Mouse (Mus musculus) megakaryocyte, embryonic 14.5 days (primary cell): ENCODE data around the gene Olfr924. TPM values are rescaled to one million over a fixed set of nuclear protein-coding genes. Genes with fewer than 3 reads are reported as not detected.
"Not testable (repeated sequence)": the region's sequence is repeated elsewhere in the genome, so short reads cannot be mapped to it uniquely, and the experiment has no call there.

Experiments
- H3K27me3 ChIP-seq: replicated peaks from 2 replicates; pipeline ENCODE3; 2012; ENCODE audit warnings: inconsistent platforms
- H3K36me3 ChIP-seq: replicated peaks from 2 replicates; pipeline ENCODE3; 2012; ENCODE audit warnings: low read length, inconsistent platforms, mixed read lengths
- H3K4me1 ChIP-seq: 2 replicates; pipeline ENCODE4 v1.6.1; 2012; ENCODE audit warnings: inconsistent platforms
- H3K4me3 ChIP-seq: replicated peaks from 2 replicates; pipeline ENCODE3; 2012; ENCODE audit warnings: moderate library complexity, mild to moderate bottlenecking, inconsistent platforms
- H3K9me3 ChIP-seq: 2 replicates; pipeline ENCODE4 v1.6.1; 2012; ENCODE audit warnings: inconsistent platforms
- FLI1 ChIP-seq: IDR thresholded peaks from 2 replicates; pipeline ENCODE4 v1.6.1; 2012; ENCODE audit warnings: low read length, inconsistent platforms, mixed read lengths
- GATA1 ChIP-seq: IDR thresholded peaks from 3 replicates; pipeline ENCODE4 v1.6.1; 2012; ENCODE audit warnings: mixed read lengths, low read length, inconsistent platforms, borderline replicate concordance
- polyA plus RNA-seq: library from polyadenylated mRNA; stranded (reverse); fragments of >175 nt; gene quantifications from 2 replicates; pipeline ENCODE4 v1.2.3, GENCODE M21; 2012; ENCODE audit warnings: low replicate concordance; ENCODE audit not compliant: insufficient read depth

Olfr924 gene
- polyA plus RNA-seq: not detected in 2 replicates

DNA sequence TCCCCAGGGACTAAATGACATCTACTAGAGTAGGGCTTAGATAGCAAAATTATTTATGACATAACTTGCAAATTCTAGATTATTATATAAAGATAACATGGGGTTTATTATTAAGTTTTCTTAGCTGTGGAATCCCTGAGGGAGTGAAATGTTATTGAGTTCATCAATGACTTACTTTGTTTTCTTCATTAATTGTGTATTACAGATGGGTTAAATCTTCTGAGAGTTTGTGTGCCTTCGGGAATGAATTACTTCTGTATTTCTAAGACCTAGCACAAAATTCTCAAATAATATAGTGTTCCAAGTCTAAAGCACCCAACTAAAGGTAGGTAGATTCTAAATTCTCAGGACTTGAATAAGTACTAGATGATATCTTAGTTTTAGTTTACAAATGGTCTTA is at the start of gene Olfr924:
Gene Olfr924 (plus strand): TSS at position 301 of the 400 bp plus-strand sequence.
- Histone ChIP-seq H3K27me3 (no peaks in the 10 kb centered on the region), H3K4me3 (no peak within 1 kb of the TSS), H3K36me3 (no peaks in the 10 kb centered on the region), H3K4me1 (no peaks in the 10 kb centered on the region), H3K9me3 (no peaks in the 10 kb centered on the region)
- TF ChIP-seq GATA1: no peak
- TF ChIP-seq FLI1: no peak

DNA sequence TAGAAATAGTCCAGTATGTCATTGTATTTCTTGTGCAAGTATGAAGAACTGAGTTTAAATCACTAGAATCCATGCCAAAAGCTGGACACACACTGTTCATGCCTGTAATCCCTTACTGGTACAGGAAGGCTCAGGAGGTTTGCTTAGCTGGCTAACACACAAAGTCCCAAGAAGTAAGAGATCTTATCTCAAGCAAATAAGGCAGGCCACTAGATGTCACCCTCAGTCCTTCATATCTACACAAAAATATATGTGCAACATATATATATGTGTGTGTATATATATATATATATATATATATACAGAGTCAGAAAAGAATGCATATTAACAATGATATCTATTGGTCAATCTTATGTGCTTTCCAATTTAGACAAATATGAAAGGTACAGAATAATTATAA is 38.6 kb upstream of the Olfr924 start:
- Histone ChIP-seq H3K36me3 (no peaks in the 10 kb centered on the region), H3K4me3 (no peak overlapping the region), H3K27me3 (no peaks in the 10 kb centered on the region), H3K9me3 (no peaks in the 10 kb centered on the region), H3K4me1 (no peaks in the 10 kb centered on the region)
- TF ChIP-seq FLI1 (no peak), GATA1 (no peak)

DNA sequence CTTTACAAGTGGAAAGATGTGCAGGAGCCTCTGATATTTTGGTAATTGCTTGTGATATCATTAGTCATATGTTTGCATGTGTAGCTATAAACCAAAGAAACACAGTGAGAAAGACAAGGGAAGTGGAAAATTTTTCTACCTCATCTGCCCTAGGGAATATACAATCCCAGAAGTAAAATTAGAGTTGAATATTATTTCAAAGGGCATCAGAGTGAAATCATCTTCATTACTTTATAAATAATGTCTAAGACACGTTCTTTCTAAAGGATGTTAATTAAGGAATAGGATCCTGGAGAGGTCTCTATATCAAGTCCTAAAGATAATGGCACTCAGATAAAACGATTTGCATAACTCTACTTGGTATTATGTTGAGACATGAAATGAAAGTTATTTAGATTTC is 29.9 kb upstream of the Olfr924 start, which contains the start of gene Olfr922:
Gene Olfr922 (plus strand): TSS at position 301 of the 400 bp plus-strand sequence.
- TF ChIP-seq GATA1: no peak
- no peak for TF ChIP-seq FLI1
- Histone ChIP-seq H3K4me3 (no peak within 1 kb of the TSS), H3K4me1 (no peaks in the 10 kb centered on the region), H3K9me3 (0 out of 2 replicates have a peak, but pooled peaks cover 5% of the 10 kb centered on the region), H3K36me3 (no peaks in the 10 kb centered on the region), H3K27me3 (no peaks in the 10 kb centered on the region)

DNA sequence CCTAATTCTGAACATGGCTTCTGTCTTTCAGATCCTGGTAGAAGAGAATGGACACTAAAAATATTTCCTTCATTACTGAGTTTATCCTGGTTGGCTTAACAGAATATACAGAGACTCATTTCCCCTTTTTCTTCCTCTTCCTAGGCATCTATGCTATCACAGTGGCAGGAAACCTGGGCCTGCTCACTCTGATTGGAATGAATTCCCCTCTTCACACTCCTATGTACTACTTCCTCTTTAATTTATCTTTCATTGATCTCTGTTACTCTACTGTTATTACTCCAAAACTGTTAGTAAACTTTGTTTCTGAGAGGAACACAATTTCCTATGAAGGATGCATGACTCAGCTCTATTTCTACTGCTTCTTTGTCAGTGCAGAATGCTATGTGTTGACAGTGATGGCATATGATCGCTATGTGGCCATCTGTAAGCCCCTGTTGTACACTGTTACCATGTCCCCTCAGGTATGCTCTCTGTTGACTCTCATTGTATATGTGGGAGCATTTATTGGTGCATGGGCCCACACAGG is 28.7 kb upstream of the Olfr924 start:
- TF ChIP-seq FLI1 (no peak), GATA1 (no peak)
- no peaks in the 10 kb centered on the region for H3K27me3 ChIP-seq
- no peaks in the 10 kb centered on the region for H3K36me3 ChIP-seq
- 0 out of 2 replicates have a peak, but pooled peaks cover 5% of the 10 kb centered on the region for H3K9me3 ChIP-seq
- no peaks in the 10 kb centered on the region for H3K4me1 ChIP-seq
- H3K4me3 ChIP-seq: no peak overlapping the region

DNA sequence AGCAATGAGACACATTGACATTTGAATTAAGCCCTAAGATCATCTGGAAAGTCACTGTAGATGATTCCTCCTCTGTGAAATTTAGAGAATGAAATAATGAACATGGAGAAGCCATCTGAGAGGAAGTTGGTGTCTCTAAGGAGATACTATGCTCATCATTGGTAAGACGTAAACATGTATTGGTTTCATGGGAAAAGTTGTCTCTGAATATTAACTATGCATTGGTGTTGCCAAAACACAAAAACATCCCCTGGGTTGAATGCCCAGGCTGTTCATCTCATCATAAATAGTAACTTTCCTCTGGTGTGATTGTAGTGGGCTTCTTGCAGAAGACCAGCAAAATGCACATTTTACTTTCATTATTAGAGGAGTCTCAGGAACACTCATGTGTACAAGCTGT is 18.0 kb upstream of the Olfr924 start, which contains the start of gene Olfr923:
Gene Olfr923 (plus strand): TSS at position 301 of the 400 bp plus-strand sequence.
- no peaks in the 10 kb centered on the region for H3K27me3 ChIP-seq
- H3K36me3 ChIP-seq: no peaks in the 10 kb centered on the region
- H3K4me1 ChIP-seq: no peaks in the 10 kb centered on the region
- no peak within 1 kb of the TSS for H3K4me3 ChIP-seq
- H3K9me3 ChIP-seq: no peaks in the 10 kb centered on the region
- TF ChIP-seq GATA1: no peak
- TF ChIP-seq FLI1: no peak

DNA sequence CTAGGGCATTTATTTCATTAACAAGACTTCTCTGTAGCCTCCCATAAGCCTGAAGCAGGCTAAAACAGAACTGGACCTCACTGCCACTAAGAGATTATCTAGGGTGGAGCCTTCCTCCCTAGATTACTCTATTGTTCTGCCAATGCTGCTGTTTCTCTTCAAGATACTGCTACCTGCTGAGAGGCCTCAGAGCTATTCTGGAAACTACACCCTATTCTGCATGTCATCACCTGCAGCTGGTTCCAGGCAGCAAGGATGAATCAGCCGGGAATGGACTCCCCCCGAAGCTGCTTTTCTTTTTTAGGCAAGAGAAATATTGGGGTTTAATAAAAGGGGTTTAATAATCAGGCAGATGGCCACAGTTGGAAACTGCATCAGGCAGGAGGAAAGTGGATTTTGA is 11.2 kb upstream of the Olfr924 start:
- Histone ChIP-seq H3K36me3 (no peaks in the 10 kb centered on the region), H3K4me1 (no peaks in the 10 kb centered on the region), H3K4me3 (no peak overlapping the region), H3K9me3 (no peaks in the 10 kb centered on the region), H3K27me3 (no peaks in the 10 kb centered on the region)
- no peak for TF ChIP-seq GATA1
- no peak for TF ChIP-seq FLI1

DNA sequence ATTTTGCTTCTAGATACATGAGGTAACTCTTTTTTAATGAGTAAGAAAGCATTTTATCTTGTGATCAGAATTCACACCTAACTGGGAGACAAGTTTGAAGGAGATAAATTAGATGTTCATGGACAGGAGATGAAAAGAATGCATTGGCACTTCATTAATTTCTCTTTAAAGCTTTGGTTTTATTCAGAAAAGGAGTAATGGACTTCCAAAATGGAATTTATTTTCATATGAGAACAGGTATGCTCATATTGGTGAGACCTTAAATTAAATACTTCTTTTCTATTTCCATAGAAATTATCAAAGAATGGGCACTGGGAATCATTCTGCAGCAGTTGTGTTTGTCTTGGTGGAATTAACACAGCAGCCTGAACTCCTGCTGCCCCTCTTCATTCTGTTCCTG is 10.5 kb downstream of the Olfr924 start, which contains the start of gene Olfr26:
Gene Olfr26 (plus strand): TSS at position 301 of the 400 bp plus-strand sequence.
- no peak for TF ChIP-seq GATA1
- no peak for TF ChIP-seq FLI1
- Histone ChIP-seq H3K36me3 (no peaks in the 10 kb centered on the region), H3K4me3 (no peak within 1 kb of the TSS), H3K4me1 (no peaks in the 10 kb centered on the region), H3K27me3 (no peaks in the 10 kb centered on the region), H3K9me3 (no peaks in the 10 kb centered on the region)

- H3K4me3 ChIP-seq, H3K27me3 ChIP-seq, H3K4me1 ChIP-seq, H3K36me3 ChIP-seq, H3K9me3 ChIP-seq: not testable (repeated sequence)
Observed at GRCm38 (mm10) chr9:38874880-38875279, 30.6 kb downstream of the Olfr924 start.

GRCm38 (mm10) chr9:38876826-38877225 is 32.6 kb downstream of the Olfr924 start, which contains the start of gene Olfr926:
Gene Olfr926 (plus strand): TSS chr9:38877126.
- Histone ChIP-seq H3K4me1 (no peaks in the 10 kb centered on the region), H3K9me3 (peaks cover 16% of the 10 kb centered on the region), H3K4me3 (no peak within 1 kb of the TSS), H3K36me3 (no peaks in the 10 kb centered on the region), H3K27me3 (no peaks in the 10 kb centered on the region)
- no peak for TF ChIP-seq GATA1
- no peak for TF ChIP-seq FLI1

Other genes with a start within 250 kb of the Olfr924 start
- not detected in 2 replicates for gene Olfr914, start 239.3 kb upstream of the Olfr924 start, polyA plus RNA-seq
- 0.02 TPM in 1 of 2 replicates, not detected in the other for gene Olfr916, start 184.6 kb upstream of the Olfr924 start, polyA plus RNA-seq
- not detected in 2 replicates for gene Olfr917, start 178.6 kb upstream of the Olfr924 start, polyA plus RNA-seq
- gene Olfr918, start 169.8 kb upstream of the Olfr924 start, polyA plus RNA-seq: not detected in 2 replicates
- not detected in 2 replicates for gene Olfr919, start 140.8 kb upstream of the Olfr924 start, polyA plus RNA-seq
- 0.40 TPM in 1 of 2 replicates, not detected in the other for gene Vwa5a, start 126.2 kb upstream of the Olfr924 start, polyA plus RNA-seq
- not detected in 2 replicates for gene Olfr920, start 92.2 kb upstream of the Olfr924 start, polyA plus RNA-seq
- gene Olfr921, start 71.4 kb upstream of the Olfr924 start, polyA plus RNA-seq: not detected in 2 replicates
- not detected in 2 replicates for gene Olfr922, start 29.8 kb upstream of the Olfr924 start, polyA plus RNA-seq
- gene Olfr923, start 17.9 kb upstream of the Olfr924 start, polyA plus RNA-seq: not detected in 2 replicates
- not detected in 2 replicates for gene Olfr26, start 10.6 kb downstream of the Olfr924 start, polyA plus RNA-seq
- gene Olfr926, start 32.7 kb downstream of the Olfr924 start, polyA plus RNA-seq: not detected in 2 replicates
- not detected in 2 replicates for gene Olfr930, start 85.4 kb downstream of the Olfr924 start, polyA plus RNA-seq
- gene Olfr933, start 127.9 kb downstream of the Olfr924 start, polyA plus RNA-seq: 0.03 and 1.6 TPM in 2 replicates
- not detected in 2 replicates for gene Olfr934, start 143.9 kb downstream of the Olfr924 start, polyA plus RNA-seq
- not detected in 2 replicates for gene Olfr935, start 155.2 kb downstream of the Olfr924 start, polyA plus RNA-seq
- not detected in 2 replicates for gene Olfr146, start 178.9 kb downstream of the Olfr924 start, polyA plus RNA-seq
- not detected in 2 replicates for gene Olfr937, start 220.5 kb downstream of the Olfr924 start, polyA plus RNA-seq
- not detected in 2 replicates for gene Olfr938, start 234.4 kb downstream of the Olfr924 start, polyA plus RNA-seq